Mouse (Mus musculus): Measurements from ENCODE around the gene Tiam2. TPM values are rescaled to one million over a fixed set of nuclear protein-coding genes. Genes with fewer than 3 reads are reported as not detected.

Tiam2 gene
- polyA plus RNA-seq (2012; rRNA removed) = 0.80 and 1.3 TPM in 2 replicates

GRCm38 (mm10) chr17:3326148-3326902, at the start of gene Tiam2:
Gene Tiam2 (plus strand): TSS chr17:3326573.
- peak within 1 kb of the TSS; percentile 40 for H3K4me3 ChIP-seq (replicated peaks; ENCODE audit: extremely low read depth, low read depth, low read length)
- DNase-seq = peak; percentile 43
- peaks cover 3% of the 10 kb centered on the region; the same call in 1 of the 2 replicates for H3K4me1 ChIP-seq (ENCODE audit: control insufficient read depth, insufficient read depth, low read length)
- peak; percentile 39; the same call in 1 of the 2 replicates for TF ChIP-seq POLR2A (IDR thresholded peaks at IDR 0.05; ENCODE audit: borderline replicate concordance, extremely low read depth, low read depth, low read length)
- no peak for TF ChIP-seq CTCF (IDR thresholded peaks at IDR 0.05; ENCODE audit: insufficient read depth, low read length)
- under 1% methylated on average over 55 of the region's 55 CpGs for WGBS

GRCm38 (mm10) chr17:3280321-3280720, 46.1 kb upstream of the Tiam2 start:
- WGBS = 72% methylated on average over 2 of the region's 2 CpGs
- Histone ChIP-seq H3K4me3 (replicated peaks; ENCODE audit: extremely low read depth, low read depth, low read length) (no peak overlapping the region), H3K4me1 (ENCODE audit: control insufficient read depth, insufficient read depth, low read length) (no peaks in the 10 kb centered on the region)
- no peak for TF ChIP-seq CTCF (IDR thresholded peaks at IDR 0.05; ENCODE audit: insufficient read depth, low read length)
- no peak for TF ChIP-seq POLR2A (IDR thresholded peaks at IDR 0.05; ENCODE audit: borderline replicate concordance, extremely low read depth, low read depth, low read length)
- DNase-seq = no peak

- no peak for TF ChIP-seq POLR2A (IDR thresholded peaks at IDR 0.05; ENCODE audit: borderline replicate concordance, extremely low read depth, low read depth, low read length)
- no peak for TF ChIP-seq CTCF (IDR thresholded peaks at IDR 0.05; ENCODE audit: insufficient read depth, low read length)
- 84% methylated on average over 5 of the region's 5 CpGs for WGBS
- Histone ChIP-seq H3K4me1 (ENCODE audit: control insufficient read depth, insufficient read depth, low read length) (no peaks in the 10 kb centered on the region), H3K4me3 (replicated peaks; ENCODE audit: extremely low read depth, low read depth, low read length) (no peak overlapping the region)
- DNase-seq = no peak
These were observed 44.4 kb upstream of the Tiam2 start for GRCm38 (mm10) chr17:3281939-3282338.

GRCm38 (mm10) chr17:3285030-3285671, 41.2 kb upstream of the Tiam2 start:
- DNase-seq = peak; percentile 9
- Histone ChIP-seq H3K4me1 (ENCODE audit: control insufficient read depth, insufficient read depth, low read length) (no peaks in the 10 kb centered on the region), H3K4me3 (replicated peaks; ENCODE audit: extremely low read depth, low read depth, low read length) (no peak overlapping the region)
- 37% methylated on average over 8 of the region's 8 CpGs for WGBS
- TF ChIP-seq CTCF (IDR thresholded peaks at IDR 0.05; ENCODE audit: insufficient read depth, low read length) = no peak
- TF ChIP-seq POLR2A (IDR thresholded peaks at IDR 0.05; ENCODE audit: borderline replicate concordance, extremely low read depth, low read depth, low read length) = no peak

GRCm38 (mm10) chr17:3286123-3286825, 40.1 kb upstream of the Tiam2 start:
- no peak for DNase-seq
- Histone ChIP-seq H3K4me1 (ENCODE audit: control insufficient read depth, insufficient read depth, low read length) (no peaks in the 10 kb centered on the region), H3K4me3 (replicated peaks; ENCODE audit: extremely low read depth, low read depth, low read length) (no peak overlapping the region)
- WGBS = 54% methylated on average over 8 of the region's 8 CpGs
- no peak for TF ChIP-seq POLR2A (IDR thresholded peaks at IDR 0.05; ENCODE audit: borderline replicate concordance, extremely low read depth, low read depth, low read length)
- TF ChIP-seq CTCF (IDR thresholded peaks at IDR 0.05; ENCODE audit: insufficient read depth, low read length) = no peak

- no peak overlapping the region for H3K4me3 ChIP-seq (replicated peaks; ENCODE audit: extremely low read depth, low read depth, low read length)
- DNase-seq = peak; percentile 46
These were observed 38.0 kb upstream of the Tiam2 start for GRCm38 (mm10) chr17:3288341-3288740.

GRCm38 (mm10) chr17:3295097-3295496, 31.3 kb upstream of the Tiam2 start:
- WGBS = 33% methylated on average over 2 of the region's 2 CpGs
- no peaks in the 10 kb centered on the region for H3K4me1 ChIP-seq (ENCODE audit: control insufficient read depth, insufficient read depth, low read length)
- TF ChIP-seq CTCF (IDR thresholded peaks at IDR 0.05; ENCODE audit: insufficient read depth, low read length) = no peak
- no peak for TF ChIP-seq POLR2A (IDR thresholded peaks at IDR 0.05; ENCODE audit: borderline replicate concordance, extremely low read depth, low read depth, low read length)
- H3K4me3 ChIP-seq (replicated peaks; ENCODE audit: extremely low read depth, low read depth, low read length) = no peak overlapping the region
- DNase-seq = no peak

More at GRCm38 (mm10) chr17:3288341-3288740, 38.0 kb upstream of the Tiam2 start:
- WGBS = 15% methylated on average over 6 of the region's 6 CpGs
- no peaks in the 10 kb centered on the region for H3K4me1 ChIP-seq (ENCODE audit: control insufficient read depth, insufficient read depth, low read length)
- TF ChIP-seq CTCF (IDR thresholded peaks at IDR 0.05; ENCODE audit: insufficient read depth, low read length) (peak; percentile 67), POLR2A (IDR thresholded peaks at IDR 0.05; ENCODE audit: borderline replicate concordance, extremely low read depth, low read depth, low read length) (no peak)

GRCm38 (mm10) chr17:3299487-3299886, 26.9 kb upstream of the Tiam2 start:
- 40% methylated on average over 6 of the region's 6 CpGs for WGBS
- H3K4me1 ChIP-seq (ENCODE audit: control insufficient read depth, insufficient read depth, low read length) = no peaks in the 10 kb centered on the region
- no peak for DNase-seq
- H3K4me3 ChIP-seq (replicated peaks; ENCODE audit: extremely low read depth, low read depth, low read length) = no peak overlapping the region
- TF ChIP-seq CTCF (IDR thresholded peaks at IDR 0.05; ENCODE audit: insufficient read depth, low read length) (no peak), POLR2A (IDR thresholded peaks at IDR 0.05; ENCODE audit: borderline replicate concordance, extremely low read depth, low read depth, low read length) (no peak)

GRCm38 (mm10) chr17:3305926-3306325, 20.4 kb upstream of the Tiam2 start:
- DNase-seq = no peak
- WGBS = 46% methylated on average over 2 of the region's 2 CpGs
- TF ChIP-seq POLR2A (IDR thresholded peaks at IDR 0.05; ENCODE audit: borderline replicate concordance, extremely low read depth, low read depth, low read length) = no peak
- TF ChIP-seq CTCF (IDR thresholded peaks at IDR 0.05; ENCODE audit: insufficient read depth, low read length) = no peak
- no peak overlapping the region for H3K4me3 ChIP-seq (replicated peaks; ENCODE audit: extremely low read depth, low read depth, low read length)
- H3K4me1 ChIP-seq (ENCODE audit: control insufficient read depth, insufficient read depth, low read length) = no peaks in the 10 kb centered on the region
